In genomic region chr6:72828857-72829256, GRCm38 (mm10) we compare ENCODE assay signal across 9 mouse cellular contexts. TPM values are rescaled to one million over a fixed set of nuclear protein-coding genes. Genes with fewer than 3 reads are reported as not detected.
DNase-seq lines count a peak whose midpoint lies in the region; ATAC-seq and TF ChIP-seq lines count a peak whose summit lies in the region.
"Had no signal": no experiment of that assay in that cellular context is flagged by ENCODE, and none has a peak within 500 bp of the region (broad histone marks: within the 10 kb centered on the region; RNA-seq: fewer than 3 reads in every experiment).

No protein-coding gene starts in this region.

- intact Hi-C loops in gastrocnemius, postnatal 14 days (cut with DNase I; ENCODE audit: low total_unique reads) = no loop called here

- TF ChIP-seq POLR2A in bone marrow, adult 2 months (IDR thresholded peaks at IDR 0.05; ENCODE audit: borderline replicate concordance, control insufficient read depth, low read depth, low read length) = no peak

- peaks cover 13% of the 10 kb centered on the region for H3K4me1 ChIP-seq in liver, embryonic 12.5 days
- H3K4me1 ChIP-seq in bone marrow, adult 2 months (ENCODE audit: control insufficient read depth, insufficient read depth, low read length) = no peaks in the 10 kb centered on the region
- H3K4me1 ChIP-seq in liver, postnatal 0 days (ENCODE audit: insufficient read depth) = no peaks in the 10 kb centered on the region; the same call in 1 of the 2 replicates

- 65% methylated on average over 3 of the region's 3 CpGs for WGBS in liver, embryonic 12.5 days (ENCODE audit: insufficient replicate concordance)
- WGBS in bone marrow, adult 2 months = 90% methylated on average over 3 of the region's 3 CpGs
- 79% methylated on average over 3 of the region's 3 CpGs for WGBS in liver, postnatal 0 days (ENCODE audit: insufficient replicate concordance)

- peak; percentile 52 for TF ChIP-seq CTCF in bone marrow, adult 2 months (IDR thresholded peaks at IDR 0.05; ENCODE audit: control insufficient read depth, insufficient read depth, low read length)
- peak; percentile 64 for TF ChIP-seq CTCF in liver, postnatal 0 days (IDR thresholded peaks at IDR 0.05; ENCODE audit: low read depth)

- H3K27me3 ChIP-seq in liver, embryonic 12.5 days (replicated peaks) = peaks cover 26% of the 10 kb centered on the region
- 0 out of 2 replicates have a peak, but pooled peaks cover 3% of the 10 kb centered on the region for H3K27me3 ChIP-seq in liver, postnatal 0 days (ENCODE audit: insufficient read depth, low read length)
- H3K27me3 ChIP-seq: embryonic facial prominence, embryonic 12.5 days; limb, embryonic 15.5 days had no signal

- TF ChIP-seq EP300 in liver, postnatal 0 days (IDR thresholded peaks at IDR 0.05; ENCODE audit: low read depth) = no peak

- DNase-seq in liver (peak; percentile 52), ES-CJ7 (ENCODE audit: low read depth, low spot score) (peak; percentile 97)
- DNase-seq in liver, postnatal 0 days = peak; percentile 36
- no peak for DNase-seq in right cerebral cortex, postnatal 14 days
- no peak for DNase-seq in gastrocnemius, postnatal 14 days

- H3K27ac ChIP-seq in liver, embryonic 12.5 days = no peak overlapping the region
- H3K27ac ChIP-seq in bone marrow, adult 2 months (ENCODE audit: control insufficient read depth, insufficient read depth, low read depth, low read length, poor library complexity) = no peak overlapping the region
- no peak overlapping the region for H3K27ac ChIP-seq in liver, postnatal 0 days (ENCODE audit: low read depth)
- H3K27ac ChIP-seq: embryonic facial prominence, embryonic 12.5 days; limb, embryonic 15.5 days had no signal

- H3K9ac ChIP-seq in liver, embryonic 12.5 days = no peak overlapping the region
- H3K9ac ChIP-seq in liver, postnatal 0 days (replicated peaks) = no peak overlapping the region
- H3K9ac ChIP-seq: embryonic facial prominence, embryonic 12.5 days; limb, embryonic 15.5 days had no signal

- no peak overlapping the region for H3K4me3 ChIP-seq in liver, embryonic 12.5 days
- H3K4me3 ChIP-seq in bone marrow, adult 2 months (replicated peaks; ENCODE audit: control insufficient read depth, low read depth, low read length) = no peak overlapping the region
- no peak overlapping the region for H3K4me3 ChIP-seq in liver, postnatal 0 days (ENCODE audit: low read depth, low read length)
- H3K4me3 ChIP-seq: embryonic facial prominence, embryonic 12.5 days; limb, embryonic 15.5 days had no signal

- no peaks in the 10 kb centered on the region for H3K9me3 ChIP-seq in liver, embryonic 12.5 days (replicated peaks)
- no peaks in the 10 kb centered on the region for H3K9me3 ChIP-seq in liver, postnatal 0 days (ENCODE audit: low read length)
- H3K9me3 ChIP-seq: limb, embryonic 15.5 days had no signal

- H3K36me3 ChIP-seq in liver, embryonic 12.5 days = no peaks in the 10 kb centered on the region
- no peaks in the 10 kb centered on the region for H3K36me3 ChIP-seq in liver, postnatal 0 days (replicated peaks; ENCODE audit: insufficient read depth, low read length)
- H3K36me3 ChIP-seq: embryonic facial prominence, embryonic 12.5 days; limb, embryonic 15.5 days had no signal

- ATAC-seq in liver, embryonic 12.5 days = no peak
- ATAC-seq in liver, postnatal 0 days = no peak

- H3K4me2 ChIP-seq in liver, embryonic 12.5 days = no peak overlapping the region
- H3K4me2 ChIP-seq in liver, postnatal 0 days (ENCODE audit: low read depth, low read length) = no peak overlapping the region
- H3K4me2 ChIP-seq: embryonic facial prominence, embryonic 12.5 days had no signal

RNA-seq across cellular contexts. Expression of gene Tcf7l1, which starts 39.8 kb away (rescaled TPM):
- 6.7 and 7.8 TPM in 2 replicates for polyA plus RNA-seq in liver, embryonic 12.5 days (2016; fragmentation: Nextera tagmentation; extraction: Ambion mirVana)
- 19.3 and 29.1 TPM in 2 replicates for polyA plus RNA-seq in bone marrow, adult 2 months (2011; ENCODE audit: insufficient read depth, insufficient read length, low replicate concordance, missing spikeins)
- 5.7 and 5.8 TPM in 2 replicates for polyA plus RNA-seq in liver, postnatal 0 days (2015; fragmentation: Nextera tagmentation; extraction: Ambion mirVana)
- total RNA-seq in gastrocnemius, postnatal 14 days (2021) = 10 to 100 TPM in 1 of 2 experiments, 1 to 10 TPM in 1; 9.6 to 10.4 TPM

Comparison
In these comparisons a context has a peak if more than half of its experiments do, and no peak if none do; other contexts are left out.
1. DNase-seq: peak in liver (single experiment), ES-CJ7 (single experiment) and liver, postnatal 0 days (single experiment); none in right cerebral cortex, postnatal 14 days (single experiment) and gastrocnemius, postnatal 14 days (single experiment).